Mouse (Mus musculus) limb, embryonic 13.5 days (tissue): Measurements from ENCODE around the gene Fam110c. TPM values are rescaled to one million over a fixed set of nuclear protein-coding genes. Genes with fewer than 3 reads are reported as not detected.

Experiments used
- ATAC-seq: fragments of 200-750 bp; cut with Nextera tagmentation; 2 replicates; pipeline ENCODE4 v1.8.0; 2017; ENCODE audit warnings: low read depth, moderate number of reproducible peaks, moderate TSS enrichment; ENCODE audit not compliant: low FRiP score
- H3K27ac ChIP-seq: fragments of 300-500 bp; sonication (generic); 2 replicates; pipeline ENCODE4 v1.5.1; 2015; ENCODE audit warnings: inconsistent platforms, mild to moderate bottlenecking, moderate library complexity
- H3K27me3 ChIP-seq: fragments of 300-500 bp; sonication (generic); 2 replicates; pipeline ENCODE4 v1.6.1; 2015; ENCODE audit warnings: mild to moderate bottlenecking, inconsistent platforms
- H3K36me3 ChIP-seq: fragments of 300-500 bp; sonication (generic); 2 replicates; pipeline ENCODE4 v1.6.1; 2015; ENCODE audit warnings: inconsistent platforms, mild to moderate bottlenecking, moderate library complexity
- H3K4me1 ChIP-seq: fragments of 300-500 bp; sonication (generic); 2 replicates; pipeline ENCODE4 v1.6.1; 2015; ENCODE audit warnings: inconsistent platforms
- H3K4me2 ChIP-seq: fragments of 300-500 bp; sonication (generic); replicated peaks from 2 replicates; pipeline ENCODE4 v1.6.1; 2015; ENCODE audit warnings: inconsistent platforms, mild to moderate bottlenecking, moderate library complexity
- H3K4me3 ChIP-seq: fragments of 300-500 bp; sonication (generic); 2 replicates; pipeline ENCODE4 v1.5.1; 2015; ENCODE audit warnings: moderate library complexity, mild to moderate bottlenecking, inconsistent platforms
- H3K9ac ChIP-seq: fragments of 300-500 bp; sonication (generic); 2 replicates; pipeline ENCODE4 v1.6.1; 2015; ENCODE audit warnings: mild to moderate bottlenecking, inconsistent platforms
- H3K9me3 ChIP-seq: fragments of 300-500 bp; sonication (generic); 2 replicates; pipeline ENCODE4 v1.6.1; 2016; ENCODE audit warnings: inconsistent platforms
- WGBS: fragments of 180-500 bp; shearing (Covaris S2); methylation state at CpG from one replicate; pipeline ENCODE4 v1.1.7; 2015; 5-methylcytosine and 5-hydroxymethylcytosine counted together
- polyA plus RNA-seq: library from polyadenylated mRNA; unstranded; fragments of >200 nt; fragmentation: Nextera tagmentation; extraction: Ambion mirVana; gene quantifications from 2 replicates; pipeline ENCODE4 v1.2.1, GENCODE M21; 2015

The Fam110c gene
- polyA plus RNA-seq, 1 experiment from 2014 or later: 0.22 TPM

GRCm38 (mm10) chr12:31080352-31080751 lies 6.7 kb downstream of the Fam110c start:
- Histone ChIP-seq H3K27me3 (peaks cover 19% of the 10 kb centered on the region), H3K4me3 (no peak overlapping the region), H3K9ac (no peak overlapping the region), H3K4me1 (peaks cover 2% of the 10 kb centered on the region; the same call in 1 of the 2 replicates), H3K9me3 (no peaks in the 10 kb centered on the region), H3K27ac (no peak overlapping the region), H3K36me3 (no peaks in the 10 kb centered on the region), H3K4me2 (no peak overlapping the region)
- WGBS: 60% methylated on average over 6 of the region's 6 CpGs
- ATAC-seq: no peak

- ATAC-seq: no peak
- H3K27ac ChIP-seq: no peak overlapping the region
- H3K9me3 ChIP-seq: no peaks in the 10 kb centered on the region
- no peaks in the 10 kb centered on the region for H3K4me1 ChIP-seq
- H3K4me2 ChIP-seq: no peak overlapping the region
- H3K9ac ChIP-seq: no peak overlapping the region
- H3K36me3 ChIP-seq: no peaks in the 10 kb centered on the region
- peaks cover 12% of the 10 kb centered on the region for H3K27me3 ChIP-seq
- H3K4me3 ChIP-seq: no peak overlapping the region
- 83% methylated on average over 6 of the region's 6 CpGs for WGBS
Observed at GRCm38 (mm10) chr12:31080890-31081554, 7.4 kb downstream of the Fam110c start.

- Histone ChIP-seq H3K9ac (no peak overlapping the region), H3K36me3 (no peaks in the 10 kb centered on the region), H3K27me3 (no peaks in the 10 kb centered on the region), H3K4me2 (no peak overlapping the region), H3K4me3 (no peak overlapping the region), H3K4me1 (no peaks in the 10 kb centered on the region), H3K9me3 (no peaks in the 10 kb centered on the region), H3K27ac (no peak overlapping the region)
- WGBS: 77% methylated on average over 4 of the region's 4 CpGs
- no peak for ATAC-seq
Observed at GRCm38 (mm10) chr12:31083007-31083406, 9.3 kb downstream of the Fam110c start.

GRCm38 (mm10) chr12:31083407-31083806 lies 9.7 kb downstream of the Fam110c start:
- no peak overlapping the region for H3K9ac ChIP-seq
- no peak overlapping the region for H3K4me3 ChIP-seq
- H3K27me3 ChIP-seq: no peaks in the 10 kb centered on the region
- no peaks in the 10 kb centered on the region for H3K4me1 ChIP-seq
- 81% methylated on average over 4 of the region's 4 CpGs for WGBS
- H3K27ac ChIP-seq: no peak overlapping the region
- no peaks in the 10 kb centered on the region for H3K9me3 ChIP-seq
- ATAC-seq: no peak
- no peak overlapping the region for H3K4me2 ChIP-seq
- H3K36me3 ChIP-seq: no peaks in the 10 kb centered on the region

GRCm38 (mm10) chr12:31087060-31087459 lies 13.4 kb downstream of the Fam110c start:
- ATAC-seq: no peak
- WGBS: 86% methylated on average over 4 of the region's 4 CpGs
- Histone ChIP-seq H3K4me1 (no peaks in the 10 kb centered on the region), H3K4me2 (no peak overlapping the region), H3K9me3 (no peaks in the 10 kb centered on the region), H3K9ac (no peak overlapping the region), H3K4me3 (no peak overlapping the region), H3K36me3 (no peaks in the 10 kb centered on the region), H3K27ac (no peak overlapping the region), H3K27me3 (no peaks in the 10 kb centered on the region; the same call in 1 of the 2 replicates)

GRCm38 (mm10) chr12:31090401-31090800 lies 16.7 kb downstream of the Fam110c start:
- Histone ChIP-seq H3K4me2 (no peak overlapping the region), H3K4me3 (no peak overlapping the region), H3K9ac (no peak overlapping the region), H3K27ac (no peak overlapping the region), H3K4me1 (no peaks in the 10 kb centered on the region), H3K27me3 (no peaks in the 10 kb centered on the region; the same call in 1 of the 2 replicates), H3K36me3 (no peaks in the 10 kb centered on the region), H3K9me3 (0 out of 2 replicates have a peak, but pooled peaks cover 4% of the 10 kb centered on the region)
- no peak for ATAC-seq
- WGBS: 42% methylated on average over 6 of the region's 6 CpGs

- H3K4me3 ChIP-seq: no peak overlapping the region
- WGBS: 80% methylated on average over 11 of the region's 11 CpGs
- H3K9me3 ChIP-seq: 0 out of 2 replicates have a peak, but pooled peaks cover 4% of the 10 kb centered on the region
- no peaks in the 10 kb centered on the region for H3K36me3 ChIP-seq
- no peaks in the 10 kb centered on the region for H3K4me1 ChIP-seq
- ATAC-seq: no peak
- no peaks in the 10 kb centered on the region; the same call in 1 of the 2 replicates for H3K27me3 ChIP-seq
- no peak overlapping the region for H3K4me2 ChIP-seq
- no peak overlapping the region for H3K27ac ChIP-seq
- H3K9ac ChIP-seq: no peak overlapping the region
Observed at GRCm38 (mm10) chr12:31090882-31091640, 17.4 kb downstream of the Fam110c start.

GRCm38 (mm10) chr12:31092481-31092880 lies 18.8 kb downstream of the Fam110c start:
- Histone ChIP-seq H3K36me3 (no peaks in the 10 kb centered on the region), H3K4me3 (no peak overlapping the region), H3K9me3 (0 out of 2 replicates have a peak, but pooled peaks cover 4% of the 10 kb centered on the region), H3K27me3 (no peaks in the 10 kb centered on the region; the same call in 1 of the 2 replicates), H3K9ac (no peak overlapping the region), H3K4me1 (no peaks in the 10 kb centered on the region), H3K27ac (no peak overlapping the region), H3K4me2 (no peak overlapping the region)
- 32% methylated on average over 5 of the region's 5 CpGs for WGBS
- no peak for ATAC-seq

GRCm38 (mm10) chr12:31097185-31097584 lies 23.5 kb downstream of the Fam110c start:
- no peaks in the 10 kb centered on the region for H3K4me1 ChIP-seq
- ATAC-seq: no peak
- WGBS: 88% methylated on average over 6 of the region's 6 CpGs
- no peaks in the 10 kb centered on the region for H3K36me3 ChIP-seq
- H3K9me3 ChIP-seq: 0 out of 2 replicates have a peak, but pooled peaks cover 4% of the 10 kb centered on the region
- no peak overlapping the region for H3K9ac ChIP-seq
- H3K4me3 ChIP-seq: no peak overlapping the region
- H3K4me2 ChIP-seq: no peak overlapping the region
- no peak overlapping the region for H3K27ac ChIP-seq
- H3K27me3 ChIP-seq: no peaks in the 10 kb centered on the region

- no peak overlapping the region for H3K9ac ChIP-seq
- H3K9me3 ChIP-seq: no peaks in the 10 kb centered on the region
- no peaks in the 10 kb centered on the region for H3K27me3 ChIP-seq
- WGBS: 94% methylated on average over 4 of the region's 4 CpGs
- ATAC-seq: no peak
- no peaks in the 10 kb centered on the region for H3K36me3 ChIP-seq
- H3K27ac ChIP-seq: no peak overlapping the region
- no peak overlapping the region for H3K4me2 ChIP-seq
- H3K4me3 ChIP-seq: no peak overlapping the region
- H3K4me1 ChIP-seq: no peaks in the 10 kb centered on the region
Observed at GRCm38 (mm10) chr12:31101190-31101589, 27.5 kb downstream of the Fam110c start.

- 87% methylated on average over 4 of the region's 4 CpGs for WGBS
- Histone ChIP-seq H3K9ac (no peak overlapping the region), H3K4me3 (no peak overlapping the region), H3K27me3 (no peaks in the 10 kb centered on the region), H3K9me3 (no peaks in the 10 kb centered on the region), H3K4me2 (no peak overlapping the region), H3K36me3 (no peaks in the 10 kb centered on the region), H3K4me1 (no peaks in the 10 kb centered on the region), H3K27ac (no peak overlapping the region)
- ATAC-seq: no peak
Observed at GRCm38 (mm10) chr12:31101821-31102220, 28.2 kb downstream of the Fam110c start.

GRCm38 (mm10) chr12:31116005-31116466 lies 42.4 kb downstream of the Fam110c start:
- H3K27ac ChIP-seq: no peak overlapping the region
- ATAC-seq: no peak
- WGBS: 11% methylated on average over 8 of the region's 8 CpGs

More at GRCm38 (mm10) chr12:31116005-31116466, 42.4 kb downstream of the Fam110c start:
- H3K27me3 ChIP-seq: no peaks in the 10 kb centered on the region
- no peaks in the 10 kb centered on the region for H3K4me1 ChIP-seq
- no peaks in the 10 kb centered on the region for H3K36me3 ChIP-seq
- H3K4me3 ChIP-seq: no peak overlapping the region
- H3K4me2 ChIP-seq: no peak overlapping the region
- no peaks in the 10 kb centered on the region for H3K9me3 ChIP-seq
- H3K9ac ChIP-seq: no peak overlapping the region
